16 mouse cellular contexts compared by ENCODE assay signal in genomic region chr2:49648344-49648743, GRCm38 (mm10). TPM values are rescaled to one million over a fixed set of nuclear protein-coding genes. Genes with fewer than 3 reads are reported as not detected.
DNase-seq lines count a peak whose midpoint lies in the region; ATAC-seq and TF ChIP-seq lines count a peak whose summit lies in the region.
"Had no signal": no experiment of that assay in that cellular context is flagged by ENCODE, and none has a peak within 500 bp of the region (broad histone marks: within the 10 kb centered on the region; RNA-seq: fewer than 3 reads in every experiment).

No protein-coding gene starts in this region.

- H3K9me3 ChIP-seq in hindbrain, embryonic 11.5 days (ENCODE audit: control insufficient read depth, low read length) = no peaks in the 10 kb centered on the region
- H3K9me3 ChIP-seq in hindbrain, embryonic 14.5 days (ENCODE audit: control insufficient read depth, low read length) = no peaks in the 10 kb centered on the region
- H3K9me3 ChIP-seq in limb, embryonic 11.5 days (ENCODE audit: control insufficient read depth, low read length) = no peaks in the 10 kb centered on the region

- no peak for TF ChIP-seq CTCF in cerebellum, adult 2 months (IDR thresholded peaks at IDR 0.05; ENCODE audit: borderline replicate concordance, insufficient read depth, low read depth, low read length)

- DNase-seq in cerebellum, adult 2 months = peak in 1 of 2 experiments; percentile 31
- no peak for DNase-seq in cerebellum, adult 9-11 months
- no peak for DNase-seq in hindbrain, embryonic 11.5 days (ENCODE audit: low spot score)
- DNase-seq in hindbrain, embryonic 14.5 days (ENCODE audit: low spot score) = no peak
- DNase-seq in 416B (ENCODE audit: low read depth) = peak; percentile 4
- DNase-seq in limb, embryonic 11.5 days (ENCODE audit: low spot score) = peak; percentile 28
- no peak for DNase-seq in left cerebral cortex, adult 9 months (ENCODE audit: low spot score in 2 of 2)
- DNase-seq in gastrocnemius, adult 18-20 months (ENCODE audit: low spot score) = no peak
- DNase-seq: adrenal gland, postnatal 14 days; cerebellum, adult 8-10 months; gastrocnemius, postnatal 10 days; kidney, postnatal 14 days had no signal

- H3K36me3 ChIP-seq in hindbrain, embryonic 11.5 days (ENCODE audit: control insufficient read depth, insufficient read depth, low read length) = no peaks in the 10 kb centered on the region
- 0 out of 2 replicates have a peak, but pooled peaks cover 3% of the 10 kb centered on the region for H3K36me3 ChIP-seq in hindbrain, embryonic 14.5 days (replicated peaks; ENCODE audit: control insufficient read depth, insufficient read depth)
- H3K36me3 ChIP-seq in limb, embryonic 11.5 days (ENCODE audit: control insufficient read depth, insufficient read depth, low read length) = no peaks in the 10 kb centered on the region

- no peak overlapping the region for H3K9ac ChIP-seq in hindbrain, embryonic 11.5 days (ENCODE audit: low read depth, low read length)
- H3K9ac ChIP-seq in hindbrain, embryonic 14.5 days = no peak overlapping the region
- H3K9ac ChIP-seq in limb, embryonic 11.5 days (ENCODE audit: low read length) = no peak overlapping the region

- 81% methylated on average over 9 of the region's 9 CpGs for WGBS in cerebellum, adult 2 months
- 56% methylated on average over 9 of the region's 9 CpGs for WGBS in hindbrain, embryonic 11.5 days
- 57% methylated on average over 9 of the region's 9 CpGs for WGBS in hindbrain, embryonic 14.5 days
- 30% methylated on average over 9 of the region's 9 CpGs for WGBS in limb, embryonic 11.5 days

- no peaks in the 10 kb centered on the region for H3K27me3 ChIP-seq in cerebellum, adult 2 months (ENCODE audit: control insufficient read depth, insufficient read depth, low read length)
- no peaks in the 10 kb centered on the region for H3K27me3 ChIP-seq in hindbrain, embryonic 11.5 days (ENCODE audit: control insufficient read depth, insufficient read depth, low read length)
- no peaks in the 10 kb centered on the region for H3K27me3 ChIP-seq in hindbrain, embryonic 14.5 days (ENCODE audit: control insufficient read depth, insufficient read depth, low read length)
- no peaks in the 10 kb centered on the region for H3K27me3 ChIP-seq in limb, embryonic 11.5 days (ENCODE audit: control insufficient read depth, insufficient read depth, low read length)
- H3K27me3 ChIP-seq: CH12.LX had no signal

- H3K4me3 ChIP-seq in cerebellum, adult 2 months (replicated peaks; ENCODE audit: insufficient read depth, low read depth, low read length) = no peak overlapping the region
- H3K4me3 ChIP-seq in hindbrain, embryonic 11.5 days (ENCODE audit: low read depth, low read length) = no peak overlapping the region
- H3K4me3 ChIP-seq in hindbrain, embryonic 14.5 days (replicated peaks; ENCODE audit: low read length) = no peak overlapping the region
- H3K4me3 ChIP-seq in limb, embryonic 11.5 days (ENCODE audit: low read depth, low read length) = no peak overlapping the region
- H3K4me3 ChIP-seq: midbrain, embryonic 10.5 days had no signal

- no peak for TF ChIP-seq POLR2A in cerebellum, adult 2 months (IDR thresholded peaks at IDR 0.05; ENCODE audit: borderline replicate concordance, insufficient read depth, low read length)

- ATAC-seq in hindbrain, embryonic 11.5 days (ENCODE audit: low FRiP score) = 0 out of 2 replicates have a peak, but pooled peaks have one; percentile 50
- ATAC-seq in hindbrain, embryonic 14.5 days (ENCODE audit: low FRiP score) = no peak
- ATAC-seq in limb, embryonic 11.5 days (ENCODE audit: insufficient number of reproducible peaks, low FRiP score, low TSS enrichment, low read depth) = no peak
- ATAC-seq: intestine, postnatal 0 days had no signal

- H3K4me1 ChIP-seq in cerebellum, adult 2 months (ENCODE audit: control insufficient read depth, insufficient read depth, low read length) = peaks cover 61% of the 10 kb centered on the region
- H3K4me1 ChIP-seq in hindbrain, embryonic 11.5 days (replicated peaks; ENCODE audit: control insufficient read depth, insufficient read depth, low read length) = no peaks in the 10 kb centered on the region
- H3K4me1 ChIP-seq in hindbrain, embryonic 14.5 days (replicated peaks; ENCODE audit: control insufficient read depth, insufficient read depth, low read length) = peaks cover 21% of the 10 kb centered on the region
- H3K4me1 ChIP-seq in limb, embryonic 11.5 days (ENCODE audit: control insufficient read depth, insufficient read depth, low read length) = no peaks in the 10 kb centered on the region

- H3K27ac ChIP-seq in cerebellum, adult 2 months (ENCODE audit: insufficient read depth, low read length) = peak overlapping the region; percentile 29; the same call in 1 of the 2 replicates
- no peak overlapping the region for H3K27ac ChIP-seq in hindbrain, embryonic 11.5 days (ENCODE audit: low read depth, low read length)
- no peak overlapping the region for H3K27ac ChIP-seq in hindbrain, embryonic 14.5 days
- H3K27ac ChIP-seq in limb, embryonic 11.5 days (replicated peaks; ENCODE audit: low read depth, low read length) = no peak overlapping the region

- H3K4me2 ChIP-seq in hindbrain, embryonic 11.5 days (replicated peaks; ENCODE audit: low read depth, low read length) = no peak overlapping the region
- H3K4me2 ChIP-seq in hindbrain, embryonic 14.5 days (replicated peaks) = no peak overlapping the region
- no peak overlapping the region for H3K4me2 ChIP-seq in limb, embryonic 11.5 days (ENCODE audit: low read depth, severe bottlenecking)

RNA-seq across cellular contexts. Expression of gene Kif5c, which starts 29.2 kb away (rescaled TPM):
- polyA plus RNA-seq in cerebellum, adult 2 months (2012; rRNA removed) = 257 and 291 TPM in 2 replicates
- 112 and 115 TPM in 2 replicates for polyA plus RNA-seq in hindbrain, embryonic 11.5 days (2014; fragmentation: Nextera tagmentation; extraction: Ambion mirVana)
- 224 and 233 TPM in 2 replicates for polyA plus RNA-seq in hindbrain, embryonic 14.5 days (2014; fragmentation: Nextera tagmentation; extraction: Ambion mirVana)
- 15.2 TPM in 2 replicates for polyA plus RNA-seq in limb, embryonic 11.5 days (2014; fragmentation: Nextera tagmentation; extraction: Ambion mirVana)
- total RNA-seq in gastrocnemius, adult 18-20 months (2021) = under 1 TPM; 0.40 to 0.68 TPM
- polyA plus RNA-seq: liver, adult 2 months had no signal

Comparison
In these comparisons a context has a peak if more than half of its experiments do, and no peak if none do; other contexts are left out.
1. DNase-seq: peak in 416B (single experiment) and limb, embryonic 11.5 days (single experiment); none in cerebellum, adult 9-11 months (single experiment), hindbrain, embryonic 11.5 days (single experiment), hindbrain, embryonic 14.5 days (single experiment), left cerebral cortex, adult 9 months (0 of 2) and gastrocnemius, adult 18-20 months (single experiment).